Mouse (Mus musculus): ENCODE results near the gene Kmt5b.

The Kmt5b gene

GRCm38 (mm10) chr19:3768697-3769383 is 1.6 kb downstream of the Kmt5b start:
- peak; percentile 93 to 94 for DNase-seq (ENCODE audit: low spot score in 2 of 2)

GRCm38 (mm10) chr19:3769533-3769932 is 2.3 kb downstream of the Kmt5b start:
- no peak for DNase-seq (ENCODE audit: low spot score in 2 of 2)

- DNase-seq (ENCODE audit: low spot score in 2 of 2) = no peak
These were observed 6.9 kb downstream of the Kmt5b start for GRCm38 (mm10) chr19:3774159-3774558.

DNA sequence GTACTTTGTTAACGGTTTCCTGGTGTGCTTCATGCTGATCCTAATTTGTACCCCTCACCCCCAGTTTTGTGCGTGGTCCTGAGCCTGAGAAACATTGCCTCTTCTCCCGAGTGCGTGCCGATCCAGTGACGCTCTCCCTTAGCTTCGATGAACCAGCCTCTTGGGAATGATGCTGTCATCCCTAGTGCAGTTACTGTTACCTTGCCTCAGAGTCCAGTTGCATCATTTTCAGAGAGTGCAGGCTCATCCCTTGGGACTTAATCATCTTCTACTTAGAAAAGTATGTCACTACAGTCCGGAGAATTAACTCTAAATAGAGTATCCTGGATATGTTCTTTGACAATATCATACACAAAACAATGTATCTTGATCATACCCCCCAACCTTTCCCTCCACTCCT is 11.5 kb downstream of the Kmt5b start:
- no peak for DNase-seq (ENCODE audit: low spot score in 2 of 2)

DNA sequence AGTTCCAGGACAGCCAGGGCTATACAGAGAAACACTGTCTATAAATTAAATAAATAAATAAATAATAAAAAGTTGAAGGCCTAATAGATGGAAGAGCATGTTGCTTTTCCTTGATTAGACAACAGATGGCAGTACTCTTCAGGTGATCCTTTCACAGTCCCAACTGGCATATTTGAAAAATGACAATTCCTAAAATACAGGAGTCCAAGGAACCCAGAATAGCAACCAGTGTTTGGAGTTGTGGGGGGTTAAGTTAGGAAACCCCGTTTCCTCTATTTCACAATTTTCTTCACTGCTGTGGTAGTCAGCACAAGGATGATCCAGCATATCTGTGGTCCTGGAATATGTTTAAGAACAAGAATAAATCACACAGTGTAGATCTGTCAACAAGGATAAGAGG is 22.9 kb downstream of the Kmt5b start:
- DNase-seq (ENCODE audit: low spot score in 2 of 2) = no peak

DNA sequence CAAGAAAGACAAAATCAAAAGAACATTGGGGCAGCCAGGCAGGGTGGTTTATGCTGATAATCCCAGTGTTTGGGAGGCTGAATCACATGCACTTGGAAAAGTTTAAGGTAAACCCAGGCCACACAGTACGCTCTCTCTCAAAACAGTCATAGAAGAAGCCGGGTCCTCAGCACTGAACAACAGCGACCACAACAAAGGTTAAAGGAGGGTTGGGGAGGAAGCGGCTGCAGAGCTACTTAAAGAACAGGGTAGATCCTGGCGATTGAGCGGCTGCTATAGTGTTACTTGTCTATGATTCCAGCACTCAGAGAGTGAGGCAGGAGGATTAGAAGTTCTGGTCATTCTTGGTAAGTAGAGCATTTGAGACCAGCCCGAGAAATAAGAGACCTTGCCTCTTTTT is 38.3 kb downstream of the Kmt5b start:
- DNase-seq (ENCODE audit: low spot score in 2 of 2) = peak; percentile 8 to 27

DNA sequence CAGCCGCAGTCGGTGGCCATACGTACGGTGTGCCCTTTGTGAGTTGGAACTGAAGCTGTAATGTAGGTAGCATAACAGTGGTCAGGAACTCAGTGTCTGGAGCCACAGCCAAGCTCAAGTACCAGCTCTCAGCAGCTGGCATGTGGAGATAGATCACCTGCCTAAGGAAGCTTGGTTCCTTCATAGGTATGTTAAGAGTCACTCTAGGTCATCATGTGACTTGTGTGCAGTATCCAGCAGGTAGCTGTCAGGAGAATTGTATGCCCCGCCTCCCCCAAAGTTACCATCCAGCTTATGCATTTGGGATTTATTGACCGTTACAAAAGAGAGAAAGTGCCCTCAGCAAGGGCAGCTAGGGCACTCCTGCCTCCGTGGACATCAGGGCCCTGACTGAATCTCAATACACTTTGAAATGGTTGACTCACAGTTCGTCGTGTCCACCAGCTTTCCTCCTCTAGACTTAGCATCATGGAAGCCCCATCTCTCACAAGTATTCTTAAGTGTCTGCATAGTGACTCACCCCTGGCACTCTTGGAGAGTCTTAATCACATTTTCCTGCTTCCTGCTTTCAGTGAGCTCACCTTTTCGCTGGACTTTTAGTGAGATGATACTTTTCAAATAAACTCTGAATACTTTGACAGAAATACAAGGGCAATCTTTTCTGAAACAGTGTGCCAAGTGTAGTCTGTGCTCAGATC is 43.5 kb downstream of the Kmt5b start:
- no peak for DNase-seq (ENCODE audit: low spot score in 2 of 2)

GRCm38 (mm10) chr19:3814461-3814860 is 47.2 kb downstream of the Kmt5b start:
- no peak for DNase-seq (ENCODE audit: low spot score in 2 of 2)

- DNase-seq (ENCODE audit: low spot score in 2 of 2) = no peak
These were observed 48.6 kb downstream of the Kmt5b start for GRCm38 (mm10) chr19:3815824-3816223.

DNA sequence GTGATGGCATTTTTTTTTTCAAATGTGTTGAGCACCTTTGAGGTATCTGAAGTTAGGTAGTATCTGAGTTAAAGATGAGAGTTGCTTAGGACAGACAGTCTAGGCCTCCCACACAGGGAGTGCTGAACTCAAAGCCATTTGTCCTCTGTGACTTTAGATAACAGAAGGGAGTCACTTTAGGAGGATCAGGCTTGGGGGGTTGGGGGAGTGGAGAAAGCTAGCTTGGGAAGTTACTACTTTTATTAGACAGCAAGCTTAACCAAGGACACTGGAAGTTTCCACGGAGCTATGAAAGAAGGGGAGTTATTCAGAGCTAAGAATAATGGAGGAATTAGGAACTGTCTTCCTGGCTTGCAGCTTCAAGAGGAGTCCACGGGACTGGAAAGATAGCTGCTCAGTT is 51.9 kb downstream of the Kmt5b start:
- DNase-seq (ENCODE audit: low spot score in 2 of 2) = no peak

DNA sequence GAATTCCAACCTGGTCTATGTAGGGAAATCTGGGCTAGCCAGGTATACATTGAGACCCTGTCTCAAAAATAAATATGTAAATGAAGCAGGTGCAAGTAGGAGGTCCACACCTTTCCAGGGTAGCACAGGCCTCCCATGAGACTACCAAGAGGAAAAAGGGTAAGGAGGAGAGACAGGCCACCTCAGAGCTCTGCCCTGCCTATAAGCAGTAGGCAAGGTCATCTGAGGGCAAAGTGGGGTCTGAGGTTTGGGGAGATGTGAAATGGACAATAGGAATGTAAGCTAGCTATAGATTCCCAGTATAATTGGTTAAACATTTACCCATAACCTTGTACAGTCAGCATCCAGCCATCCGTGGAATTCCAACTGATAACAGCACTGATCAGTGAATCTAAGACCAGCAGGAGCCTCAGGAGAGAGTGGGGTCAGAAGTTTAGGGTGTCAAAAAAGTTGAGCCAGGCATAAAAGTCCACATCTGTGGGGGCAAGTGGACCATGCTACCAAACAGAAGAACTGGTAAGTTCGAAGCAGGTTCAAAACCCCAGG is 52.8 kb downstream of the Kmt5b start:
- no peak for DNase-seq (ENCODE audit: low spot score in 2 of 2)

- no peak for DNase-seq (ENCODE audit: low spot score in 2 of 2)
These were observed 57.8 kb downstream of the Kmt5b start for GRCm38 (mm10) chr19:3825044-3825443.

- DNase-seq (ENCODE audit: low spot score in 2 of 2) = no peak
These were observed 62.6 kb downstream of the Kmt5b start for GRCm38 (mm10) chr19:3829863-3830262.

DNA sequence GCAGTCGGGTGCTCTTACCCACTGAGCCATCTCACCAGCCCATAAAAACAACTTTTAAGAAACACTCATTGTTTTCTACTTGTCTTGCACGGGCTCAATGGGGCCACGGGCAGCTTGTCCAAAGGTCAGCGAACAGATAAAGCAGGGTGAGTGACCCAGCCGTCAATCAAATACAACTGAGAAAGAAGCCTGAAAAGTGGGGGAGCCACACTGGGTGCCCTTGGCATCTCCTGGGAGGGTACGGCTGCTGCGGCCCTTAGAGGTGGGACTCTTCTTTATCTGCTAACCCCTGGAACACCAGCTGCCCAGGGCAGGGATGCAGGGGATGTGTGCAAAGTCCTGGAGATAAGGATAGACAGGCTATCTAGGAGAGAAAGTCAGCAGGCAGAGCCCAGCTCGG is 64.5 kb downstream of the Kmt5b start:
- DNase-seq (ENCODE audit: low spot score in 2 of 2) = no peak

DNA sequence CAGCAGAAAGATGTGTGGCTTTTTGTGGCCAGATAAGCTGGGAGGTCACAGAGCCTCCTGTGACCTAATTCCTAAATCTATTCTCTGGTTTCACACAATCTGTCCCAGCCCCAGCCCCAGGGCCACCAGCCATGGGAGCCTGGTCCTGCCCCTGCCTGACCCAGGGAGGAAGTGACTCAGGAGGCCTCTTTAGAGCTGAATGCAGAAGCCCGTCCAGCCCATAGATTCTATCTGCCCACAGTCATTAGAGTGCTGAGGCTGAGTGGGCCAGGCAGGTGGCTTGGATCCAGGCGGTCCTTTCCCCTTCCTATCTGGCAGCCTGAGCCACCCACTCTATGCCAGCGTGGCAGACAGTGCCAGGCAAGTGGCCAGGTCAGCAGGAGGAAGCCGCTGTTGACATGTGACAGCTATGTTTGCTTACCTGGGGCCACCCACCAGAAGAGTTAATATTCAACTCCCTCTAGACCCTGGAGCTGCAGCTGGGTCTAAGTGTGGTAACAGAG is 65.7 kb downstream of the Kmt5b start:
- DNase-seq (ENCODE audit: low spot score in 2 of 2) = no peak

- no peak for DNase-seq (ENCODE audit: low spot score in 2 of 2)
These were observed 67.1 kb downstream of the Kmt5b start for GRCm38 (mm10) chr19:3834301-3834700.

DNA sequence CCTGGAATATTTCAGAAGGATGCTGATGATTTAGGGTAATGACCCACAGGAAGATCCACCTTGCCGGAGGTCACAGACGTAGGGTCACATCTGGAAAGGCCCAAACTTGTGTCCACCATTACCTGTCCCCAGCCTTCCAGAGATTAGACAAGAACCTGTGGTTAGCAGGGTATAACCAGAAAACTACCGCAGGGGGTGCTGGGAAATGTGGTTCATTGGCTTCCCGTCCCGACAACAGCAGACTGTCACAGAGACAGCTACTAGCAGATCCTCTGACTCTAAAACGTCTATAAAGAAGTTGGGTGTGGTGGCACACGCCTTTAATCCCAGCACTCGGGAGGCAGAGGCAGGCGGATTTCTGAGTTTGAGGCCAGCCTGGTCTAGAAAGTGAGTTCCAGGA is 69.6 kb downstream of the Kmt5b start:
- DNase-seq (ENCODE audit: low spot score in 2 of 2) = no peak

GRCm38 (mm10) chr19:3838931-3839330 is 71.7 kb downstream of the Kmt5b start:
- DNase-seq (ENCODE audit: low spot score in 2 of 2) = no peak

- DNase-seq (ENCODE audit: low spot score in 2 of 2) = no peak
These were observed 72.5 kb downstream of the Kmt5b start for GRCm38 (mm10) chr19:3839686-3840085.

- peak; percentile 37 to 52 for DNase-seq (ENCODE audit: low spot score in 2 of 2)
These were observed 73.0 kb downstream of the Kmt5b start for GRCm38 (mm10) chr19:3840214-3840651.

- DNase-seq (ENCODE audit: low spot score in 2 of 2) = no peak
These were observed 73.5 kb downstream of the Kmt5b start for GRCm38 (mm10) chr19:3840685-3841084.

GRCm38 (mm10) chr19:3842359-3843148 is 75.3 kb downstream of the Kmt5b start:
- peak in 1 of 2 experiments; percentile 33 for DNase-seq (ENCODE audit: low spot score in 2 of 2)

All from thymus, postnatal 10 days (tissue).